Mouse (Mus musculus) thymus, postnatal 0 days (tissue): ENCODE results near the gene Tuba1a. TPM values are rescaled to one million over a fixed set of nuclear protein-coding genes. Genes with fewer than 3 reads are reported as not detected.
"Not testable (repeated sequence)": the region's sequence is repeated elsewhere in the genome, so short reads cannot be mapped to it uniquely, and the experiment has no call there.

Experiments
- DNase-seq: peaks from one replicate; pipeline ENCODE4 v3.0.0-alpha.2; 2015; ENCODE audit warnings: low spot score
- polyA plus RNA-seq: library from polyadenylated mRNA; unstranded; fragments of >200 nt; fragmentation: Nextera tagmentation; extraction: Ambion mirVana; gene quantifications from 2 replicates; pipeline ENCODE4 v1.2.1, GENCODE M21; 2015

Tuba1a gene
- polyA plus RNA-seq, 1 experiment from 2014 or later, result 236 TPM

DNA sequence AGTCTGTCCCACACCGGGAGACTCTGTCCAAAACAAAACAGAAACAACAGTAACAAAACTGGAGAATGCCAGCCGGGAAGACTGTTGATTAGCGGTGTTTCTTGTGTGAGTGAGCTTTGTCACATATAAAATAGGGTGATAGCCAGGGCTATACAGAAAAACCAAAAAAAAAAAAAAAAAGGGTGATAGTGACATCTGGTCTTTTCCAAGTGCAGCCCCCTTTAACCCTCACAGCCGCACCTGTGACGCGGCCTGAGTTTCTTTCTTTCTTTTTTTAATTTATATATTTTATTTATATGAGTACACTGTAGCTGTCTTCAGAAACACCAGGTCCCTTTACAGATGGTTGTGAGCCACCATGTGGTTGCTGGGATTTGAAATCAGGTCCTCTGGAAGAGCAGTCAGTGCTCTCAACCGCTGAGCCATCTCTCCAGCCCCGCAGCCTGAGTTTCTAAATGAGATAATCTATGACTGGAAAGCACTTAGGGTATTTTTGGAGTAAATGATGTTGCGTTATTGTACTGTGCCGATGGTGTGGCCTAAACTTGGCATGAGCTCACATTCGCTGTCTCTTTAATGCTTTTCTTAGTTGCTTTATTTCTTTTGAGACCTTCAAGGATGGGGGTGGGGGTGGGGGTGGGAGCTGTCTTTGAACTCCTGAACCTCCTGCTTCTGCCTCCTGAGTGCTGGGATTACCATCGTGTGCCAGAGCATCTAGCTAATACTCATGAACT lies 32.6 kb upstream of the Tuba1a start:
- DNase-seq, result no peak

DNA sequence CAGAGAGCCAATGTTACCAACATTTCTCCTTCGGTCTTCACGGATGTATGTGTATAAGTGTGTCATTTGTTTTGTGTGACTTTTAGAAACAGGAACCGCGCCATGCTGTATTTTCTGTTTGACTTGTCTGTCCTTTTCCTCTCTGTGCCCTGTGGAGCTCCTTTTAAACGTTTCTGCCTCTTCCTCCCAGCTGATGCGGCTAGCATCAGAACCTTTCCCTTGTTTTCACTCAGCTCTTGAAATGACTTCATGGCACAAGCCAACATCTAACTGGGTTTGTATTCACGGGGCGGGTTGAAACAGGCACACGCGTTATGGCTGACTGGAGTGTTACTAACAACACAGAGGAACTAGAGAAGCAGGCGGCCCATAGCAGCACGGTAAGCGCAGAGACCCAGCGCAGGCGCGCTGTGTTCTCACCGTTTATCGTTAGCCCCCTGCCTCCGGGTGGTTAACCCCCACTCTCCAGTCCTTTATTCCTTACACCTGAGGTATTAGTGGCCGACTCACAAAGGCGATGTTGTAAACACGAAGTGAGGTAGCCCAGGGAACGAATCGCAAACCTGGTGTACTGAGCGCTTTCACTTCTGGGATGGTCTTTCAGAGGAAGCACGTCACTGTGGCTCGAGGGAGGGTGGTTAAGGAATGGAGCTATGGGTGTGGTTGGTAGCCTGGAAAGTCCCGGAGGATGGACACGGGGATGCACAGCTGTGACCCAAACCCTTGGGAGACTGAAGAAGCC lies 31.9 kb upstream of the Tuba1a start:
- DNase-seq, result peak; percentile 69

GRCm38 (mm10) chr15:98984681-98985080 lies 31.2 kb upstream of the Tuba1a start:
- DNase-seq, result no peak

DNA sequence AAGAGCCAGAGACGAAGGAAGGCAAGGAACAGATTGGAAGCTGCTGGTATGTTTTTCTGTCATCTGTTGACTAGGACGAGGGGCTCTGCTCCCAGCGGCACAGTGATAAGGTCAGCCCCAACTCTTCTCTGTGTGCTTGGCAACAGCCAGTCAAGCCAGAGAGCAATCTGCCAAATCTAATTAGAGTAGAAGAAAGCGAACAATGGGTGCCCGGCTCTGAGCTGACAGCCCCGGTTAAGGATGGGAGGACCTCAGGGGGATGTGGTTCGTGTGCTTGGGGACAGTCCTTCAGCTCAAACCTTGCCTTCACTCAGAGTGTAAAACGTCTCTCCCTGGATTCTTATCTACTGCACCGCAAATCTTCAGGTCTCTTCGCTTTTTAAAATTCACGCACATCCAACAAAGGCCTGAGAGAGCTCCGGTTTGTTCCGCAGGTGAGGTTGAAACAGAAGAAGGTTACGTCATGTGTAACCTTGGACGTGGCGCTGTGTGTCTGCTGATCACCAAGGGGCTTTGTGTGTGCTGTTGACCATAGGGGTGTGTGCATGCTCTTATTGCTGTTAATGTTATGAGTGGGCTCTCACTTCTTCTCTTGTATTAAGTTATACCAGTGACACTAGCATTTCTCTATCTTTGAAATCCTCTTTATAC lies 30.1 kb upstream of the Tuba1a start:
- DNase-seq, result no peak

DNA sequence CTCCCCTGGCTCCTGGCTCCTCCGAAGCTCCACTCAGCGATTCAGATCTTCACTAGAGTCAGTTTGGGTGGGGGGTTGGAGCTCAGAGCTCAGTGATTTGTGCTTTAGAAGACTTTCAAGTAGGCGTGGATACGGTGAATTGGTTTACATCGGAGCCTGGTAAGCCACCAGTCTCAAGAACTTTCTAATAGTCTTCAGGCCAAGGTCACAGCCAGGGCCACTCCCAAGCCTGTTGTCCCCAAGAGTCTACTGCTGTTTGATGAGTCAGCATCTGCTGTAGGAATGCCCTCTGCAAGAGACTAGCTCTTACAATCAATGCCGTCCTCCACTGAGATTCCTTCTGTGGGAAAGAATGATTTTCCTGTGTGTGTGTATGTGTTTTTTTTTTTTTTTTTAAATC lies 28.6 kb upstream of the Tuba1a start:
- DNase-seq, result no peak

GRCm38 (mm10) chr15:98980012-98980614 lies 26.6 kb upstream of the Tuba1a start:
- no peak for DNase-seq

DNA sequence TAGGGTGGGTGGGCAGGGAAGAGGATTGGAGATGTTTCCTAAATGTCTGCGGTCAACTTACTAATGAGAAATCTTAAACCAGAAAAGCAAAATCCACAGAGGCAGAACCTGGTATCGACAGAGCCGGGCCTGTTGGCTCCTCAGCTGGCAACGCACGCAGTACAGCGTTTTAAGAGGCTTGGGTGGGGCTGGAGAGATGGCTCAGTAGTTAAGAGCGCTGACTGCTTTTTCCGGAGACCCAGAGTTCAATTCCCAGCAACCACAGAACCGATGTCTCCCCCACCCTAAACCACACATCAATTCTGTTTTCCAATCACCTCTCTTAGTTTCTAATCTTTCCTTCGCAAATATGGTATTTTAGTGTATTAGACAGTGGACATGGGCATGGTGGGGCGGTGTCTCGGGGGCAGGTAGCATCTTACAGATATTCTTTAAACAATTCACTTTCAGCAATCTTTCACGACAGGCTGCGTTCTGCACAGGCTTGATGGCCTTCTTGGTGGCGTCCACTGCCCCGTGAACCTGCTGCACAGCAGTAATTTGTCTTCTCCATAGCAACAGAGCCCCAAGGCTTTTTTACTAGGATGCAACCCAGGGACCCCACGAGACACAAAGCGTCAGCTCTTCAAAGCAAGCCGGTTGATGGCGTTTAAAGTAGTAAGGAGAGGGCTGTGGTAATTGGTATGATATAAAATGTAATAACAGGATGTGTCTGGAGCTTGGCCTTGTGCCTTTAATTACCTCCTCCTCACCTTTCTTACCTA lies 25.1 kb upstream of the Tuba1a start:
- DNase-seq, result no peak

DNA sequence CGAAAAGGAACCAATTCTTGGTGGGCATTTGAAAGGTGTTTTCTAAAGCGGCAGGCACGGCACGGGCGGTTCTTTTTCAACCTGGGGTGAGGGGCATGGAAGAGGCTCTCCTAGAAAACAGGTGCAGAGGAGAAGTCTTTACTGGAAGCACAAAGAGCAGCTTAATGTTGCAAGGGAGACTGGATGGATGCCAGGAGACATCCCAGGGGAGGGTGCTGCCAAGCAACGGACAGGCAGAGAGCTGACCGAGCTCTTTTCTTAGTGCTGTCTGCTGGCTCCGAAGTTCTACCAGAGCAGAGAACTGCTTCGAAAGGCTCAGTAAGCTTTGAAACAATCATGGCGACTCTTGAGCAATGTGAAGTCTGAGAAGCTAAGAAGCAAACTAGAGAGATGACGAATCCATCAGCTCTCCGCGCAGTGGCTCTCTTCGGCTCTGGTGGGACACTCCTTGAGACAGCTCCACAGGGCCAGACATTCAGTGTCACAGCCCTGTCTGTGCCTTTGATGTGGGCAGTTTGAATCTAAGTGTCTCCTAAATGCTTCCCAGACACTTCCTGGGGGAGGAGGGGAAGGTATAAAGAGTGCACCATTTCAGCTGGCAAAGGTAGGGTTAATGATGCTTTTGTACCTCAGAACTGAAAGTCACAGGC lies 24.4 kb upstream of the Tuba1a start:
- no peak for DNase-seq

GRCm38 (mm10) chr15:98976763-98977758 lies 23.6 kb upstream of the Tuba1a start:
- DNase-seq, result no peak

- DNase-seq, result no peak
Measured at GRCm38 (mm10) chr15:98973015-98973614, 19.6 kb upstream of the Tuba1a start.

DNA sequence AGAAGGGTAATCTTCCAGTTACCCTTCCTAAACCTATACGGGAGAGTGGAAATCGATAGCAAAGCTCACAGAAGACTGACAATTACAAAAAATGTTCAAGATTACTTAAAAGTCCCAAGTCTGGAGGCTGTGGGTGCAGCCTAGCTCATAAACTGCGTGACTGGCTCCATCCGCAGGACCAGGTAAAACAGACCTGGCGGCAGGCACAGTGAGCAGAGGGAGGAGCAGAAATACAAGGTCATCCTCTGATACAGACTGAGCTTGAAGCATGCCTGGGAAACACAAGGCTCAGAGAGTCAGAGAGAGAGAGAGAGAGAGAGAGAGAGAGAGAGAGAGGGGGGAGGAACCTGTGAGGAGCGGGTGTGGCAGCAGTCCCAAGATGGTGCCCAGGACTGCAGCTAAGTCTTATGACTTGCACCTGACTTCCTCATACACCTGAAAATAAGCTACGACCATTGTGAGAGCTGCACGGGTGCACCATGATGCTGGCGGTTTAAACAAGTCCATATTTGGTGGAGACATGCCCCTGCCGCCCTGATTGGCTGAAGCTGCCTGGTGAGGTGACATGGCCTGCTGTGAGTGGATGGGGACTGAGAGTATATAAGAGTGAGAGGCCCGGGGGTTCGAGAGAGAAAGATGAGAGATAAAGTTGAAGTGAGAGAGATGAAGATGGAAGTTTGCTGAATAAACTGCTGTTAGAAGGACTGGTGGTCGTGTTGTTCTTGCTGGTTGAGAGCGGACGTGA lies 18.2 kb upstream of the Tuba1a start:
- not testable (repeated sequence) for DNase-seq

DNA sequence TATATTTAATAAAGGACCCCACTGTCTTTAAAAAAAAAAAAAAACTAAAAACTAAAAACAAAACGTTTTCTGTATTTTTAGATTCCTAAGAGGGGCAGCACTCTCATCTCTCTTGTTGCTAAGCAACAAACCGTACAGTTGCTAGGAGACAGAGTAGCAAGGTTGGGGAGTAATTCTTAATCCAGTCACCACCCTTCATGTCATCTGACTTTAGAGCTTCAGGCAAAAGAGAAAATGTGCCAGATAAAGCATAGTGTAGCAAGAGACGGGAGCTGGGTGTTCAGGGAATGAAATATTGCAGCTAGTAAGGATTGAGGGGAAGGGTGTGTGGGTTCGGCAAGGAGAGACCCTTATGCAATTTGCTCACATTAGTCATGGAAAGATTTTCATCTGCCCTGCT lies 17.6 kb upstream of the Tuba1a start:
- DNase-seq, result peak; percentile 24

GRCm38 (mm10) chr15:98969372-98970101 lies 16.0 kb upstream of the Tuba1a start:
- DNase-seq, result peak; percentile 83

DNA sequence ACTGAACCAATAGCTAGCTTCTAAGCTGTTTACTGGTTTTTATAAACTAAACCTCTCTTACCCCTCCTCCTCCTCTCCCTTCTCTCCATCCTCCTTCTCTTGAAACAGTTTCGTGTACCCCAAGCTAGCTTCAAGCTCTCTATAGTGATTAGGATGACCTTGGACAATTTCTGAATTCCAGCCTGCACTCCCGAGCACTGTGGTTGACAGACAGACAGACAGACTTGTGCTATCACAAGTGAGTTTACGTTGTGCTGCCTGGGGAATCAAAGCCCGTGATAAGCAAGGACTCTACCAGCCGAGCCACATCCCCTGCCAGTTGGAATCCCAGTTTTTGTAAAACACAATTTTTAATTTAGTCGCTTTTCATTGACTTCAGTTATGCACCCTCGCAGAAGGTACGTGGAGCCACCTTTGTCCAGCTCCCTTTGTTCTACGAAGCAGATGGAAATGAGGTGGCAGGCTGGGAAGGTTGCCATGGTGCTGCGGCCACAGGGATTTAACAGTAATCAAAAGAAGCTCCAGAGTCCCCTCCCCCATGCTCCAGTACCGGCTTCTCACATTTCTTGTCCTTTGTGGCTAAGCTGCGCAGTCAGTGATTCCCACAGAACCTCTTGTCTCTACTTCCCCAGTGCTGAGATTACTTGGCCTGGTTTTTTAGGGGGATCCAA lies 15.3 kb upstream of the Tuba1a start:
- DNase-seq, result no peak

DNA sequence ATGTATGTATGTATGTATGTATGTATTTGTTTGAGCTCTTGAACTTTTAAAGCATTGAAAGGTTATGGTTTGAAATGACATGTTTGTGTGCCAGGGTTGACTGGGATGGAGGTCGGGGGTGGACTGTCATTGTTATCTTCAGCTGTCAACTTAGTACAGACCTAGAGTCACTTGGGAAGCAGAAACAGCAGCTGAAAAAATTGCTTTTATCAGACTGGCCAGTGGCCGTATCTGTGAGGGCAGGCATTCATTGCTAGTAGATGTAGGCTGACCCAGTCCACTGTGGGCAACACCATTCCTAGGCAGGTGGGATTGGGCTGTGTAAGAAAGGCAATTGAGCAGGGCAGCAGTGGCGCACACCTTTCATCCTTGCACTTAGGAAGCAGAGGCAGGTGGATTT lies 6.0 kb upstream of the Tuba1a start:
- DNase-seq, result no peak

GRCm38 (mm10) chr15:98958901-98959420 lies 5.5 kb upstream of the Tuba1a start:
- DNase-seq, result no peak

DNA sequence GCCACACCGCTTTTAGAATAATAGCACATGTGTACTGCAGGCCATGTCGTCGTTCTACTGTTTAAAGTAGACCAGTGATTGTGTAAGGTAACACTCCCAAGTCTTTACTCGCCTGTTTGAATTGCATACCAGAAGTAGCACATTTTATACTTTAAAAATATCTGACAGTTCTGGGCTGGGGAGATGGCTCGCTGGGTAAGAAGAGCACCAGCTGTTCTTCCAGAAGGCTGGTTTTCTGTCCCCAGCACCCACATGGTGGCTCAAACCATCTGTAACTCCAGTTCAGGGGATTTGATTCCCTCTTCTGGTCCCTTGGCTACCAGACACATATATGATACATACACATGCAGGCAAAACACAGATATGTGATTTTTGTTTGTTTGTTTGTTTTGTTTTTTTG lies 4.0 kb upstream of the Tuba1a start:
- no peak for DNase-seq
